Mouse (Mus musculus) erythroblast, embryonic 14.5 days (primary cell): ENCODE measurements around the gene Mtr.

Experiments used
- GATA1 ChIP-seq: IDR thresholded peaks from 2 replicates; pipeline ENCODE4 v1.6.1; 2012; ENCODE audit warnings: low read length, inconsistent platforms, mixed read lengths
- TAL1 ChIP-seq: IDR thresholded peaks from 3 replicates; pipeline ENCODE4 v1.6.1; 2012; ENCODE audit warnings: low read length, inconsistent platforms, mixed read lengths

GRCm38 (mm10) chr13:12153922-12154321 lies 104.0 kb downstream of the Mtr start:
- TF ChIP-seq TAL1 (no peak), GATA1 (no peak)
